Mouse (Mus musculus) CH12.LX (cell line): Measurements from ENCODE around the gene Cep57l1. TPM values are rescaled to one million over a fixed set of nuclear protein-coding genes. Genes with fewer than 3 reads are reported as not detected.

Experiments
- DNase-seq: peaks from one replicate; pipeline ENCODE4 v3.0.0-alpha.2; 2013; ENCODE audit errors: extremely low read depth
- H3K27ac ChIP-seq: 2 replicates; pipeline ENCODE4 v1.5.1; 2012; ENCODE audit warnings: low read depth, mild to moderate bottlenecking, control low read depth, moderate library complexity; ENCODE audit not compliant: insufficient read depth
- H3K27me3 ChIP-seq: replicated peaks from 2 replicates; pipeline ENCODE3; 2012; ENCODE audit warnings: inconsistent platforms
- H3K36me3 ChIP-seq, 2 experiments: replicated peaks in 1 of 2; 2 replicates each; pipeline versions ENCODE3 to v1.6.1; 2012; ENCODE audit warnings: inconsistent platforms in 1 of 2, low read length in 1 of 2, mild to moderate bottlenecking in 1 of 2, mixed read lengths in 1 of 2, moderate library complexity in 1 of 2; ENCODE audit not compliant: control insufficient read depth in 1 of 2, insufficient read depth in 1 of 2
- H3K4me1 ChIP-seq, 2 experiments: 2 replicates each; pipeline ENCODE4 v1.6.1; 2012; ENCODE audit warnings: inconsistent platforms in 1 of 2, moderate library complexity in 1 of 2; ENCODE audit not compliant: insufficient read depth in 2 of 2, control insufficient read depth in 1 of 2
- H3K4me2 ChIP-seq: 2 replicates; pipeline ENCODE4 v1.6.1; 2012; ENCODE audit warnings: low read depth, mild to moderate bottlenecking, control low read depth; ENCODE audit not compliant: poor library complexity, insufficient read depth, severe bottlenecking
- H3K4me3 ChIP-seq, 3 experiments: fragments of 150-350 bp in 1 of 3; sonication (generic) in 1 of 3; replicated peaks in 1 of 3; 2 replicates each; pipeline versions ENCODE3 to v1.5.1; 2011 to 2012; ENCODE audit warnings: low read depth in 2 of 3, low read length in 2 of 3, mild to moderate bottlenecking in 2 of 3, moderate library complexity in 2 of 3, control low read depth in 1 of 3, improper control_type of control experiment in 1 of 3, inconsistent platforms in 1 of 3, mixed read lengths in 1 of 3; ENCODE audit not compliant: poor library complexity in 1 of 3
- H3K79me2 ChIP-seq: replicated peaks from 2 replicates; pipeline ENCODE4 v1.6.1; 2012; ENCODE audit warnings: mild to moderate bottlenecking, moderate library complexity; ENCODE audit not compliant: control insufficient read depth, poor library complexity, insufficient read depth, severe bottlenecking; ENCODE audit errors: extremely low read depth
- H3K9ac ChIP-seq: 2 replicates; pipeline ENCODE4 v1.6.1; 2012; ENCODE audit warnings: low read depth, mild to moderate bottlenecking, control low read depth, moderate library complexity; ENCODE audit not compliant: insufficient read depth
- H3K9me3 ChIP-seq: replicated peaks from 2 replicates; pipeline ENCODE3; 2012; ENCODE audit warnings: low read length, inconsistent platforms, mixed read lengths
- BHLHE40 ChIP-seq: IDR thresholded peaks from 2 replicates; pipeline ENCODE4 v1.6.1; 2011; ENCODE audit warnings: mild to moderate bottlenecking, low read depth, low read length, improper control_type of control experiment
- CHD1 ChIP-seq: IDR thresholded peaks from 2 replicates; pipeline ENCODE4 v1.6.1; 2012; ENCODE audit warnings: low read depth, low read length, improper control_type of control experiment, inconsistent platforms
- CTCF ChIP-seq, 2 experiments: IDR thresholded peaks in 1 of 2; conservative IDR thresholded peaks in 1 of 2; 2 replicates each; pipeline ENCODE4 v1.5.1; 2011 to 2012; ENCODE audit warnings: low read depth in 2 of 2, low read length in 2 of 2, improper control_type of control experiment in 1 of 2, inconsistent platforms in 1 of 2, mild to moderate bottlenecking in 1 of 2, moderate library complexity in 1 of 2
- E2F4 ChIP-seq: IDR thresholded peaks from 2 replicates; pipeline ENCODE4 v1.6.1; 2011; ENCODE audit warnings: low read depth, low read length, improper control_type of control experiment; ENCODE audit not compliant: insufficient replicate concordance
- EP300 ChIP-seq: IDR thresholded peaks from 2 replicates; pipeline ENCODE4 v1.6.1; 2011; ENCODE audit warnings: low read length, improper control_type of control experiment
- GABPA ChIP-seq: IDR thresholded peaks from 2 replicates; pipeline ENCODE4 v1.6.1; 2012; ENCODE audit warnings: low read depth, low read length, improper control_type of control experiment, inconsistent platforms; ENCODE audit not compliant: insufficient replicate concordance
- HCFC1 ChIP-seq: IDR thresholded peaks from 2 replicates; pipeline ENCODE4 v1.6.1; 2012; ENCODE audit warnings: low read depth, mild to moderate bottlenecking, inconsistent platforms, low read length, improper control_type of control experiment
- JUN ChIP-seq: IDR thresholded peaks from 2 replicates; pipeline ENCODE4 v1.6.1; 2011; ENCODE audit warnings: low read depth, mild to moderate bottlenecking, low read length, improper control_type of control experiment, moderate library complexity; ENCODE audit not compliant: insufficient read depth
- JUND ChIP-seq: conservative IDR thresholded peaks from 2 replicates; pipeline ENCODE4 v1.6.1; 2011; ENCODE audit warnings: low read depth, low read length, improper control_type of control experiment
- KAT2A ChIP-seq: IDR thresholded peaks from 2 replicates; pipeline ENCODE4 v1.6.1; 2012; ENCODE audit warnings: low read length, improper control_type of control experiment, inconsistent platforms; ENCODE audit not compliant: insufficient replicate concordance
- MAFK ChIP-seq: IDR thresholded peaks from 2 replicates; pipeline ENCODE4 v1.6.1; 2011; ENCODE audit warnings: low read length, improper control_type of control experiment; ENCODE audit not compliant: insufficient replicate concordance
- MAX ChIP-seq: IDR thresholded peaks from 2 replicates; pipeline ENCODE4 v1.6.1; 2011; ENCODE audit warnings: low read length, improper control_type of control experiment
- MAZ ChIP-seq: IDR thresholded peaks from 2 replicates; pipeline ENCODE4 v1.6.1; 2012; ENCODE audit warnings: low read depth, mild to moderate bottlenecking, inconsistent platforms, low read length, improper control_type of control experiment, moderate library complexity
- MEF2A ChIP-seq: IDR thresholded peaks from 2 replicates; pipeline ENCODE4 v1.6.1; 2014; ENCODE audit warnings: low read depth, mild to moderate bottlenecking, inconsistent platforms, low read length, improper control_type of control experiment, borderline replicate concordance
- MXI1 ChIP-seq: IDR thresholded peaks from 2 replicates; pipeline ENCODE4 v1.6.1; 2011; ENCODE audit warnings: mild to moderate bottlenecking, low read depth, low read length, improper control_type of control experiment
- NRF1 ChIP-seq: IDR thresholded peaks from 2 replicates; pipeline ENCODE4 v1.6.1; 2014; ENCODE audit warnings: low read depth, mild to moderate bottlenecking, inconsistent platforms, low read length, improper control_type of control experiment, moderate library complexity
- POLR2AphosphoS2 ChIP-seq: IDR thresholded peaks from 2 replicates; pipeline ENCODE4 v1.6.1; 2011; ENCODE audit warnings: low read depth, low read length, improper control_type of control experiment
- RAD21 ChIP-seq: IDR thresholded peaks from 2 replicates; pipeline ENCODE4 v1.6.1; 2011; ENCODE audit warnings: low read depth, mild to moderate bottlenecking, low read length, improper control_type of control experiment, moderate library complexity
- RCOR1 ChIP-seq: conservative IDR thresholded peaks from 2 replicates; pipeline ENCODE4 v1.6.1; 2012; ENCODE audit warnings: low read depth, mild to moderate bottlenecking, inconsistent platforms, low read length, improper control_type of control experiment
- SIN3A ChIP-seq: IDR thresholded peaks from 2 replicates; pipeline ENCODE4 v1.6.1; 2012; ENCODE audit warnings: low read length, improper control_type of control experiment, inconsistent platforms
- SMC3 ChIP-seq: IDR thresholded peaks from 2 replicates; pipeline ENCODE4 v1.6.1; 2011; ENCODE audit warnings: low read depth, low read length, improper control_type of control experiment
- TCF12 ChIP-seq: IDR thresholded peaks from 2 replicates; pipeline ENCODE4 v1.6.1; 2014; ENCODE audit warnings: low read depth, mild to moderate bottlenecking, inconsistent platforms, low read length, improper control_type of control experiment
- UBTF ChIP-seq: IDR thresholded peaks from 2 replicates; pipeline ENCODE4 v1.6.1; 2012; ENCODE audit warnings: low read depth, mild to moderate bottlenecking, inconsistent platforms, low read length, improper control_type of control experiment, moderate library complexity
- USF1 ChIP-seq: IDR thresholded peaks from 2 replicates; pipeline ENCODE4 v1.6.1; 2014; ENCODE audit warnings: low read depth, mild to moderate bottlenecking, inconsistent platforms, low read length, improper control_type of control experiment
- USF2 ChIP-seq: conservative IDR thresholded peaks from 2 replicates; pipeline ENCODE4 v1.6.1; 2011; ENCODE audit warnings: low read depth, low read length, improper control_type of control experiment
- ZC3H11A ChIP-seq: IDR thresholded peaks from 2 replicates; pipeline ENCODE4 v1.6.1; 2012; ENCODE audit warnings: low read depth, mild to moderate bottlenecking, inconsistent platforms, low read length, improper control_type of control experiment
- ZKSCAN1 ChIP-seq: IDR thresholded peaks from 2 replicates; pipeline ENCODE4 v1.6.1; 2012; ENCODE audit warnings: low read depth, inconsistent platforms, low read length, improper control_type of control experiment, borderline replicate concordance
- ZNF384 ChIP-seq: IDR thresholded peaks from 2 replicates; pipeline ENCODE4 v1.6.1; 2012; ENCODE audit warnings: low read depth, low read length, improper control_type of control experiment, inconsistent platforms
- dilution Hi-C: fragments of 300-500 bp; cut with MboI; formaldehyde crosslinking; loops from 2 replicates; pipeline ENCODE4 v1.14.3; 2020; ENCODE audit warnings: low sequenced_read_pairs; ENCODE audit not compliant: extremely low pct_unique_long_range_greater_than_20kb, extremely low pct_ligation_motif_present
- in situ Hi-C: fragments of 300-500 bp; cut with MboI; formaldehyde crosslinking; loops from 3 replicates; pipeline ENCODE4 v1.14.3; 2019; ENCODE audit warnings: low sequenced_read_pairs, low pct_ligation_motif_present, low pct_unique_long_range_greater_than_20kb, mixed read lengths
- polyA plus RNA-seq: library from polyadenylated mRNA; unstranded; fragments of >175 nt; gene quantifications from 2 replicates; pipeline ENCODE4 v1.2.1, GENCODE M21; 2012; ENCODE audit warnings: low read depth; ENCODE audit not compliant: insufficient read length
- total RNA-seq, 2 experiments: library from RNA; depleted of rRNA; stranded (reverse); fragments of 300-350 nt in 1 of 2; fragments of >200 nt in 1 of 2; gene quantifications; 2 replicates each; pipeline ENCODE4 v1.2.3; 2012 to 2014

The Cep57l1 gene
- total and polyA plus RNA-seq, 3 experiments = 14.1 to 28.1 (median 19.4) TPM

- H3K27me3 ChIP-seq = no peaks in the 10 kb centered on the region
- no peaks in the 10 kb centered on the region for H3K36me3 ChIP-seq
- H3K27ac ChIP-seq = no peak overlapping the region
- DNase-seq = no peak
- no peaks in the 10 kb centered on the region for H3K79me2 ChIP-seq
- H3K9ac ChIP-seq = no peak overlapping the region
- H3K4me3 ChIP-seq = no peak overlapping the region
- dilution Hi-C loops (no loop called here), in situ Hi-C loops (loop anchor here (10.0 to 25.0 kb wide), 3 partner anchors 287 to 595 kb away; partner anchors contain the start of gene Armc2)
- TF ChIP-seq JUND (no peak), CHD1 (no peak), MXI1 (no peak), TCF12 (no peak), NRF1 (no peak), ZC3H11A (no peak), EP300 (no peak), USF1 (no peak), MAFK (no peak), POLR2AphosphoS2 (no peak), MAZ (no peak), RCOR1 (no peak), ZNF384 (no peak), BHLHE40 (no peak), SMC3 (no peak), ZKSCAN1 (no peak), KAT2A (no peak), GABPA (no peak), UBTF (no peak), MAX (no peak)
- no peaks in the 10 kb centered on the region for H3K4me1 ChIP-seq
- H3K9me3 ChIP-seq = no peaks in the 10 kb centered on the region
- no peak overlapping the region for H3K4me2 ChIP-seq
Measured at GRCm38 (mm10) chr10:41699669-41700068, 110.0 kb downstream of the Cep57l1 start.

DNA sequence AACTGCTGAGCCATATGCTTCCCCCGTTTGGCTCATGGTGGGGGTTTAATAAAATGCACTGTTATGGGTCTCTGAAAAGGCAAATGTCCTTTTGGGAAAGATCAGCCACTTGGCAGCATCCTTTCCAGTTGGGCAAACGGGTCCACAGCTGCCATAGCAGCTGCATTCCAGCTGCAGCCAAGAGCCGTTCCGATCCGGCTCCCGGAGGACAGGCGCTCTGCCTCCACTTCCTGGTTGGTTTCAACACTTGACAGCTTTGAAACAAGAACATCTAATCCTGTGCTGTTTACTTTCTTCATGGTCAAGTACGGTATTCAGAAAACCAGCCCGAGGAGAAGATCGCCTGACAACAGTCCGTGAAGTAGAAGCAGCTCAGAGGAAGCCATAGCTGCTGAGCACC, 112.6 kb downstream of the Cep57l1 start:
- no peak for DNase-seq
- no peaks in the 10 kb centered on the region for H3K79me2 ChIP-seq
- no peak overlapping the region for H3K9ac ChIP-seq
- dilution Hi-C loops (no loop called here), in situ Hi-C loops (loop anchor here (10.0 to 25.0 kb wide), 2 partner anchors 285 to 598 kb away; no protein-coding TSS in a partner anchor)
- H3K27ac ChIP-seq = no peak overlapping the region
- no peak overlapping the region for H3K4me2 ChIP-seq
- H3K36me3 ChIP-seq = no peaks in the 10 kb centered on the region
- no peak overlapping the region for H3K4me3 ChIP-seq
- no peaks in the 10 kb centered on the region; a peak in 1 of 4 replicates for H3K4me1 ChIP-seq
- TF ChIP-seq USF2 (no peak), USF1 (no peak), RAD21 (no peak), JUN (no peak), EP300 (no peak), E2F4 (no peak), HCFC1 (no peak), JUND (no peak), CTCF (conservative IDR thresholded peaks at IDR 0.05 in 1 of 2, IDR thresholded peaks at IDR 0.05 in 1 of 2; ENCODE audit: low read depth in 2 of 2, low read length in 2 of 2) (no peak), MEF2A (no peak), SIN3A (no peak), MAZ (no peak), RCOR1 (no peak), POLR2AphosphoS2 (no peak), MAX (no peak), MAFK (no peak)
- peaks cover 3% of the 10 kb centered on the region for H3K27me3 ChIP-seq
- H3K9me3 ChIP-seq = no peaks in the 10 kb centered on the region
